Mouse (Mus musculus): ENCODE results near the gene Fosl2. TPM values are rescaled to one million over a fixed set of nuclear protein-coding genes. Genes with fewer than 3 reads are reported as not detected.
A peak's percentile ranks its signal among the peaks of the same experiment; 100 is the strongest.

The Fosl2 gene
- polyA plus RNA-seq, 1 experiment from 2014 or later, result 0.58 TPM

DNA sequence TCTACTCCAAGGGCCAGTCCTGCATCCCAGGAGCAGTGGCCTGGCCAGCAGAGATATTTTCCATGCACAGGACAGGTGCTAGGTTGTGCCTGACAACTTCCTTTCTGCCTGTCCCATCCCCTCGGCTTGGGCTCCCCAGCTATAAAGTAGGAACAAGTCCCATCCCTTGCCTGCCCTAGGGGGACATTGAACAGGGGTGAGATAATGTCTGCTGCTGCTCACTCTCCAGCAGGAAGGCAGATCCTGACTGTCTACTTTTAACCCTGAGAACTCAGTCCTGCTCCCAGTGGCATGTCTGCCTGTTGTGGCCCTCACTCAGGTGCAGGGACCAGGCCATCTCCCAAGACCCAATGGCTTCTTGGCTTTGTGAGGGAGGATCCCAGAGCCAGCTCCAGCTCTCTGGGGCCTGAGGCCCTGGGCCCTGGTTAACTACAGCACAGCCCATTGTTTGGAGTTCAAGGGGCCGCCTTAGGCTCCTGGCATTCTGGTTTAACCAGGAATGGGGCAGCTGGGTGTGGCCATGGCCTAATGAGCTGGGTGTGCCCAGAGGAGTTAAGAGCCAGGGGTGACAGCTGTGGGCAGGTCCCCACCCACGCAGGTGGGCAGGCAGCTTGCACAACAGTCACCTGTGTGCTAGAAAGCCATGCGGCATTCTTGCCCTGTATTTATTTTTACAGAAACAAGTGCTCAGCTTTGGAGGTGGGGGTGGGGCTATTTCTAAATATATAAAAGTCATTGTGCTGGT is 47.5 kb downstream of the Fosl2 start:
- Histone ChIP-seq H3K36me3 (replicated peaks) (no peaks in the 10 kb centered on the region), H3K27me3 (no peaks in the 10 kb centered on the region), H3K4me1 (replicated peaks) (no peaks in the 10 kb centered on the region), H3K27ac (replicated peaks) (no peak overlapping the region), H3K4me3 (replicated peaks) (no peak overlapping the region), H3K4me2 (no peak overlapping the region), H3K9ac (no peak overlapping the region), H3K9me3 (replicated peaks) (no peaks in the 10 kb centered on the region)
- 56% methylated on average over 4 of the region's 4 CpGs for WGBS (ENCODE audit: insufficient replicate concordance)
- ATAC-seq (ENCODE audit: insufficient read depth), result no peak

DNA sequence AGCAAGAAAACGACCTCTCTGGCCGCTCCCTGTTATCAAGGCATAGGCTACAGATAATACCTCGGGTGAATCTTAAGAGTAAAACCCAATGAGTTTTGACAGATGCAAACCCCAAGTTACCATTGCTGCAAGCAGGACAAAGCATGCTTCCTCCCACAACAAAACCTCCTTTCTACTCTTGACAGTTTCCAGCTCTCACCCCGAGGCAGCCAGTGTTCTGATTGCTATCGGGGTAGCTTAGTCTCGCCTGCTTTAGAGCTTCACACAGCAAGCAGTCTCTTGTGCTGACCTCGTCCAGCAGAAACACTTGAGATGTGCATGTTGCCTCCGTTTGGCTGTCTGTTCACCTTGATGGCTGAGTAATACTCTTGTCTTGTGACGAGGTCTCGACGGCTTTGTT is 52.1 kb downstream of the Fosl2 start:
- no peak overlapping the region for H3K4me3 ChIP-seq (replicated peaks)
- H3K9me3 ChIP-seq (replicated peaks), result no peaks in the 10 kb centered on the region
- no peak for ATAC-seq (ENCODE audit: insufficient read depth)
- H3K27ac ChIP-seq (replicated peaks), result no peak overlapping the region
- 55% methylated on average over 11 of the region's 11 CpGs for WGBS (ENCODE audit: insufficient replicate concordance)
- no peaks in the 10 kb centered on the region for H3K27me3 ChIP-seq
- no peaks in the 10 kb centered on the region for H3K4me1 ChIP-seq (replicated peaks)
- no peaks in the 10 kb centered on the region for H3K36me3 ChIP-seq (replicated peaks)
- no peak overlapping the region for H3K4me2 ChIP-seq
- H3K9ac ChIP-seq, result no peak overlapping the region

GRCm38 (mm10) chr5:32191259-32191658 is 55.7 kb downstream of the Fosl2 start:
- WGBS (ENCODE audit: insufficient replicate concordance), result 71% methylated on average over 5 of the region's 5 CpGs
- Histone ChIP-seq H3K36me3 (replicated peaks) (no peaks in the 10 kb centered on the region), H3K27ac (replicated peaks) (no peak overlapping the region), H3K4me2 (no peak overlapping the region), H3K4me3 (replicated peaks) (no peak overlapping the region), H3K9ac (no peak overlapping the region), H3K27me3 (no peaks in the 10 kb centered on the region), H3K4me1 (replicated peaks) (peaks cover 3% of the 10 kb centered on the region), H3K9me3 (replicated peaks) (no peaks in the 10 kb centered on the region)
- no peak for ATAC-seq (ENCODE audit: insufficient read depth)

DNA sequence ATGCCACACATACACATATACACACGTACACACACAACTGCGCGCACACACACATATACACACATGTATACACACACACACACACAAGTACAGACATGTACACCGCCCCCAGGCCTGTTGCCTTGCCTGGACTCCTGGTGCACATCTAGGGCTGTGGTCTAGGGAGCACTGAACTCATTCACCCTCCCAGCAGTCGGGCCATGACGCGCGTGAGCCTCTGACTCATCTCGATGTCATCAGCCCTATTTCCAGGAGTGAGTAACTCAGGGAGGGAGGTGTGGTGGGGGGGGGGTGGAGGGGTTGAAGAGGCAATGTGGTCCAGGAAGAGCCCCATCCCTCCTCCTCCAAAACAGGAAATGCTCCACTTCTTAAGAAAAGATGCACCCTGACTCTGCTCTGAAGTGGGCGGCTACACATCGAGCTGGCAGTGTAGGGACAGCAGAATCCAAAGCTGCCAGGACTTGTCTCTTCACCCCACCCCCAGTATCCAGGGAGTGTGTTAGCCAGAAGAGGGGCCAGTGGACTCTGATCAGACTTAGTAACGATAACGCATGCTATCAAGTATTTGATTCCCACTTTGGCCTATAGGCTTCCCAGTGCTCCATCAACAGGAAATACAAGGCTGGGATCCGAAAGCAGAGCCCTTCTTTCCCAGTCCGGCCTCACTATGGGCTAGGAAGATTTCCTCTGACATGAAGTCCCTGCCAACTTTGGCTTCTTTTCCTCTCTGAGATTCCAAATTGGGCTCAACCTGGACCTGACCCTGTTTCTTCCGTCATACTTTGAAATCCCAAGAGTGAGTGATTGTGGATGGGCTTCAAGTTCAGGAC is 56.6 kb downstream of the Fosl2 start:
- H3K4me2 ChIP-seq, result no peak overlapping the region
- H3K9me3 ChIP-seq (replicated peaks), result no peaks in the 10 kb centered on the region
- H3K27me3 ChIP-seq, result no peaks in the 10 kb centered on the region
- no peak for ATAC-seq (ENCODE audit: insufficient read depth)
- no peak overlapping the region for H3K9ac ChIP-seq
- H3K27ac ChIP-seq (replicated peaks), result no peak overlapping the region
- H3K4me3 ChIP-seq (replicated peaks), result no peak overlapping the region
- H3K36me3 ChIP-seq (replicated peaks), result no peaks in the 10 kb centered on the region
- WGBS (ENCODE audit: insufficient replicate concordance), result 63% methylated on average over 16 of the region's 16 CpGs
- H3K4me1 ChIP-seq (replicated peaks), result peaks cover 3% of the 10 kb centered on the region

GRCm38 (mm10) chr5:32194236-32194635 is 58.6 kb downstream of the Fosl2 start:
- Histone ChIP-seq H3K4me1 (replicated peaks) (peaks cover 3% of the 10 kb centered on the region), H3K4me2 (no peak overlapping the region), H3K36me3 (replicated peaks) (no peaks in the 10 kb centered on the region), H3K27ac (replicated peaks) (no peak overlapping the region), H3K9ac (no peak overlapping the region), H3K4me3 (replicated peaks) (no peak overlapping the region), H3K27me3 (no peaks in the 10 kb centered on the region), H3K9me3 (replicated peaks) (no peaks in the 10 kb centered on the region)
- 24% methylated on average over 4 of the region's 4 CpGs for WGBS (ENCODE audit: insufficient replicate concordance)
- no peak for ATAC-seq (ENCODE audit: insufficient read depth)

- Histone ChIP-seq H3K36me3 (replicated peaks) (no peaks in the 10 kb centered on the region), H3K27ac (replicated peaks) (no peak overlapping the region), H3K9ac (no peak overlapping the region), H3K9me3 (replicated peaks) (no peaks in the 10 kb centered on the region), H3K4me2 (no peak overlapping the region), H3K4me3 (replicated peaks) (no peak overlapping the region), H3K4me1 (replicated peaks) (peaks cover 3% of the 10 kb centered on the region), H3K27me3 (no peaks in the 10 kb centered on the region)
- WGBS (ENCODE audit: insufficient replicate concordance), result 27% methylated on average over 12 of the region's 12 CpGs
- no peak for ATAC-seq (ENCODE audit: insufficient read depth)
Measured at GRCm38 (mm10) chr5:32195857-32196609, 60.4 kb downstream of the Fosl2 start.

DNA sequence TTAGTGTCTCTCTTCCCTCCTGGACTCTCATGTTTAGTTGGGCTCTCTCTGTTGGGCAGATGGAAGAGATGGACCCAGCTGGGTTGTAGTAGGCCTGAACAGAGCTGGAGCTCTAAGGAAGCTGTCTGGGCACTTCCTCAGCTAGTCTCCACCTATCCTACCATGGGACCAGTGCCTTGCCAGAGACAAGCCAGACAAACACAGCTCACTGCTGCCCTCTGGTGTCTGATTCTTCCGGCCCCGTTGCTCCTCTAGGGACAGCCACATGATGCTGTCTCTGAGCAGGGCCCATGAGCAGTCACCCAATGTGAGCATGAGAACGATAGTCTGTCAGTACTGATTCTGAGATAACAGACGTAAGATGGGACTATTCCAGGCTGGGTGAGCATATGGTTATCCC is 62.1 kb downstream of the Fosl2 start:
- WGBS (ENCODE audit: insufficient replicate concordance), result 4% methylated on average over 4 of the region's 4 CpGs
- Histone ChIP-seq H3K9me3 (replicated peaks) (no peaks in the 10 kb centered on the region), H3K4me3 (replicated peaks) (no peak overlapping the region), H3K27ac (replicated peaks) (no peak overlapping the region), H3K4me1 (replicated peaks) (peaks cover 3% of the 10 kb centered on the region), H3K9ac (no peak overlapping the region), H3K4me2 (no peak overlapping the region), H3K36me3 (replicated peaks) (no peaks in the 10 kb centered on the region), H3K27me3 (no peaks in the 10 kb centered on the region)
- peak; percentile 49; the same call in 1 of the 2 replicates for ATAC-seq (ENCODE audit: insufficient read depth)

DNA sequence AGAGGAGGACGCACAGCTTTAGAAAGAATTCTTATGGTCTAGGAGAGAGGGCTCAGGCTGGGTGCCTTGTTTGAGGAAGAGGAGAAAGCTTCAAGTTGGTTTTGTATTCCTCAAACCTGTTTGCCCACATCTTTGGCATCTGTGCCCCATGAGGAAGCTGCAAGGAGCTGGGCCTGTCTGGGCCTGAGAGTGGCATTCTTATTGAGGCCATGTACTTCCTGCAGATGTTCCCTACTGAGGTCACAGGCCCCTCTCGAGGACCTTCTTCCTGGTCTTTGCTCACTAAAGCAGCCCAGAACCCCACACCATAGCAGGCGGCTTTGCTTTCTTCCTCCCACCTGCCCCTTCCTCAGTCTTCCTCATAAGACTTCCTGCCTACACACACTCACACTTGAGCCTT is 63.5 kb downstream of the Fosl2 start:
- Histone ChIP-seq H3K4me2 (no peak overlapping the region), H3K4me3 (replicated peaks) (no peak overlapping the region), H3K27me3 (no peaks in the 10 kb centered on the region), H3K4me1 (replicated peaks) (peaks cover 3% of the 10 kb centered on the region), H3K36me3 (replicated peaks) (no peaks in the 10 kb centered on the region), H3K27ac (replicated peaks) (no peak overlapping the region), H3K9ac (no peak overlapping the region), H3K9me3 (replicated peaks) (no peaks in the 10 kb centered on the region)
- no peak for ATAC-seq (ENCODE audit: insufficient read depth)
- 39% methylated on average over 3 of the region's 3 CpGs for WGBS (ENCODE audit: insufficient replicate concordance)

- H3K4me1 ChIP-seq (replicated peaks), result peaks cover 3% of the 10 kb centered on the region
- H3K9me3 ChIP-seq (replicated peaks), result no peaks in the 10 kb centered on the region
- H3K27me3 ChIP-seq, result no peaks in the 10 kb centered on the region
- no peak overlapping the region for H3K27ac ChIP-seq (replicated peaks)
- no peak for ATAC-seq (ENCODE audit: insufficient read depth)
- H3K4me2 ChIP-seq, result no peak overlapping the region
- H3K36me3 ChIP-seq (replicated peaks), result no peaks in the 10 kb centered on the region
- no peak overlapping the region for H3K9ac ChIP-seq
- no peak overlapping the region for H3K4me3 ChIP-seq (replicated peaks)
- WGBS (ENCODE audit: insufficient replicate concordance), result 71% methylated on average over 3 of the region's 3 CpGs
Measured at GRCm38 (mm10) chr5:32199594-32199993, 64.0 kb downstream of the Fosl2 start.

- Histone ChIP-seq H3K4me1 (replicated peaks) (no peaks in the 10 kb centered on the region), H3K27ac (replicated peaks) (no peak overlapping the region), H3K27me3 (no peaks in the 10 kb centered on the region), H3K9ac (no peak overlapping the region), H3K4me3 (replicated peaks) (no peak overlapping the region), H3K9me3 (replicated peaks) (no peaks in the 10 kb centered on the region), H3K4me2 (no peak overlapping the region), H3K36me3 (replicated peaks) (no peaks in the 10 kb centered on the region)
- WGBS (ENCODE audit: insufficient replicate concordance), result 53% methylated on average over 4 of the region's 4 CpGs
- ATAC-seq (ENCODE audit: insufficient read depth), result no peak
Measured at GRCm38 (mm10) chr5:32204653-32205052, 69.1 kb downstream of the Fosl2 start.

DNA sequence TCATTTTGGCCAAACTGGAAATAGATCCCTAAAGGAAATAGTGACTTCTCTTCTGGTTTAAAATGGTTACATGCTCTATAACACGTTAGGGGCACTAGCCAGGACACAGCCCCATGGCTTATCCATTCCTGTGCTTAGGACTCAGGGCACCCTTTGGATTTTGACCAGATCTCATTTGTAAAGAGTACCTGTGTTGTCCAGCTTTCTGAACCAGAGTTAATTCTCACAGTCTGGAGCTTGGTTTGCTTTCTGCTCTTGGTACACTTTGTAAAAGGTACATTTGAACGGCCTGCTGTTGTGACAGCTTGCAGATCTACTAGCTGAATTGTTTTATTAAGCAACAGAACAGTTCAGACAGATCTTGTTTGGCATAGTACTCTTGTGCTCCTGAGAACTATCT is 71.1 kb downstream of the Fosl2 start:
- 55% methylated on average over 2 of the region's 2 CpGs for WGBS (ENCODE audit: insufficient replicate concordance)
- Histone ChIP-seq H3K27me3 (no peaks in the 10 kb centered on the region), H3K36me3 (replicated peaks) (no peaks in the 10 kb centered on the region), H3K9me3 (replicated peaks) (no peaks in the 10 kb centered on the region), H3K9ac (no peak overlapping the region), H3K27ac (replicated peaks) (no peak overlapping the region), H3K4me2 (no peak overlapping the region), H3K4me3 (replicated peaks) (no peak overlapping the region), H3K4me1 (replicated peaks) (no peaks in the 10 kb centered on the region)
- no peak for ATAC-seq (ENCODE audit: insufficient read depth)

Data from liver, embryonic 15.5 days (tissue).